Mouse (Mus musculus) brain, embryonic 14.5 days (tissue): ENCODE data around the gene Prdm1.

ENCODE experiments used
- CTCF ChIP-seq: fragments of 200-500 bp; IDR thresholded peaks from 2 replicates; pipeline ENCODE4 v1.5.1; 2012; ENCODE audit warnings: inconsistent platforms, mild to moderate bottlenecking, moderate library complexity, borderline replicate concordance; ENCODE audit not compliant: insufficient read depth, insufficient read length; ENCODE audit errors: extremely low read depth
- POLR2A ChIP-seq: fragments of 200-500 bp; IDR thresholded peaks from 2 replicates; pipeline ENCODE4 v1.6.1; 2012; ENCODE audit warnings: mild to moderate bottlenecking, inconsistent platforms, borderline replicate concordance; ENCODE audit not compliant: poor library complexity, insufficient read depth, insufficient read length, severe bottlenecking; ENCODE audit errors: extremely low read depth

DNA sequence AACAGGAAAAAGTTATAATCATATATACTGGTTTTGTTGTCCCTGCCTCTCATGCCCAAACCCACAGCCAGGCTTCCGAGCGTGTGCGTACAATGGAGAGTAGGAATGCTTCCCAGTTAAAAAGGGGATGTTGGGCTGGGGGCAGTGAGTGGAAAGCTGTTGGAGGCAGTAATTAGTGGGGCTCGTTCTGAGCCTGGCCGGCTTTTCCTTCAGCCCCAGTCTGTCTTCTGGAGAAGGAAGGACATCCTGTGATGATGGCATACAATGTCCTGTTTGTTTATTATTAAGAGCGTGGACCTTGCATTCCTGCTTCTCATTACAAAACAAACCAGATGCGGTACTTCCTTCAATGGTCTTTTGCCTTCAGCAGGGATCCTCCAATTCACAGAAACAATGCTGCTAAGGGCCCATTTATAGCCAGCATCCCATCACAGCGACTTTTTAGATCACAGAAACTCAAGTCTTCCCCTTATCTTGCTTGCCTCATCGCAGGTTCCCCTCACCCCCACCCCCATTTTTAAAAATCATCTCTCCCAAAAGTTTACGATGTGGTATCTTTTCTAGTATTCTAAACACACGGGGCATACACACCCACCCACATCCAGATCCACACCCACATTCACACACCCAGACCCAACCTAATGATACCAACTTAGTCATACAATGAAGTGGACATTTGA is 68.8 kb downstream of the Prdm1 start:
- TF ChIP-seq CTCF, result no peak
- no peak for TF ChIP-seq POLR2A
